Mouse (Mus musculus) midbrain, embryonic 11.5 days (tissue): Measurements from ENCODE around the gene Bik. TPM values are rescaled to one million over a fixed set of nuclear protein-coding genes. Genes with fewer than 3 reads are reported as not detected.

Source experiments
- ATAC-seq: fragments of 200-750 bp; cut with Nextera tagmentation; 2 replicates; pipeline ENCODE4 v1.8.0; 2017; ENCODE audit warnings: moderate TSS enrichment, moderate library complexity; ENCODE audit not compliant: low FRiP score
- DNase-seq: peaks from one replicate; pipeline ENCODE4 v3.0.0; 2015; ENCODE audit warnings: low spot score; ENCODE audit errors: missing footprints
- H3K27ac ChIP-seq: fragments of 300-500 bp; sonication (generic); 2 replicates; pipeline ENCODE4 v1.5.1; 2014; ENCODE audit warnings: low read depth, low read length
- H3K27me3 ChIP-seq: fragments of 300-500 bp; sonication (generic); 2 replicates; pipeline ENCODE4 v1.6.1; 2014; ENCODE audit warnings: mild to moderate bottlenecking, low read length, moderate library complexity, mixed read lengths; ENCODE audit not compliant: control insufficient read depth, insufficient read depth
- H3K36me3 ChIP-seq: fragments of 300-500 bp; sonication (generic); 2 replicates; pipeline ENCODE4 v1.6.1; 2014; ENCODE audit warnings: mild to moderate bottlenecking, low read length, moderate library complexity, mixed read lengths; ENCODE audit not compliant: control insufficient read depth, insufficient read depth
- H3K4me1 ChIP-seq: fragments of 300-500 bp; sonication (generic); 2 replicates; pipeline ENCODE4 v1.6.1; 2014; ENCODE audit warnings: low read length; ENCODE audit not compliant: control insufficient read depth, insufficient read depth
- H3K4me2 ChIP-seq: fragments of 300-500 bp; sonication (generic); 2 replicates; pipeline ENCODE4 v1.6.1; 2014; ENCODE audit warnings: mild to moderate bottlenecking, moderate library complexity
- H3K4me3 ChIP-seq: fragments of 300-500 bp; sonication (generic); 2 replicates; pipeline ENCODE4 v1.5.1; 2014; ENCODE audit warnings: low read depth, low read length
- H3K9ac ChIP-seq: fragments of 300-500 bp; sonication (generic); 2 replicates; pipeline ENCODE4 v1.6.1; 2014; ENCODE audit warnings: low read length
- H3K9me3 ChIP-seq: fragments of 300-500 bp; sonication (generic); 2 replicates; pipeline ENCODE4 v1.6.1; 2016; ENCODE audit warnings: low read length; ENCODE audit not compliant: control insufficient read depth
- WGBS: fragments of 180-500 bp; shearing (Covaris S2); extraction: QIAGEN DNeasy Blood & Tissue Kit; methylation state at CpG from one replicate; pipeline ENCODE4 v1.1.7; 2014; 5-methylcytosine and 5-hydroxymethylcytosine counted together
- polyA plus RNA-seq: library from polyadenylated mRNA; unstranded; fragments of >200 nt; fragmentation: Nextera tagmentation; extraction: Ambion mirVana; gene quantifications from 2 replicates; pipeline ENCODE4 v1.2.1, GENCODE M21; 2014

Gene Bik
- polyA plus RNA-seq, 1 experiment from 2014 or later = 2.8 TPM

DNA sequence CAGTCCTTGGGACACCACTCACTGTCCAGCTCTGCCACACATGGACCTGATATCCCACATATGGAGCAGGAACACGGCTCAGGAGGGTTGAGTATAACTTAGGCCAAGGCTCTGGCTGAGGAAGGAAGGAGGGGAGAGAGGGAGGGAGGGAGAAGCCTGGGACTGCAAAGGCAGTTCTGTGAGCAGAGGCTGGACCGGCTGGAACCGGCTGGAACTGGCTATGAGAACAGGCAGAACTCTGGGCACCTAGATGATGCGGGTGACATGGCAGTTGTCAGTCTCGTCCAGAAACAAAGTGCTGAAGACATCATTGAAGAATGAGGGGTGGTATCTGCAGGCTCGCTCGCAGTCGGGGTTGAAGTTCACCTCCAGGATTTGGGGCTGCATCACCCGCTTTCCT lies 50.0 kb downstream of the Bik start:
- no peak overlapping the region for H3K9ac ChIP-seq
- H3K27me3 ChIP-seq = no peaks in the 10 kb centered on the region
- H3K4me1 ChIP-seq = no peaks in the 10 kb centered on the region
- no peak for ATAC-seq
- H3K36me3 ChIP-seq = peaks cover 36% of the 10 kb centered on the region
- WGBS = 94% methylated on average over 9 of the region's 9 CpGs
- no peak for DNase-seq
- no peak overlapping the region for H3K4me2 ChIP-seq
- no peak overlapping the region for H3K4me3 ChIP-seq
- H3K27ac ChIP-seq = no peak overlapping the region
- H3K9me3 ChIP-seq = no peaks in the 10 kb centered on the region

DNA sequence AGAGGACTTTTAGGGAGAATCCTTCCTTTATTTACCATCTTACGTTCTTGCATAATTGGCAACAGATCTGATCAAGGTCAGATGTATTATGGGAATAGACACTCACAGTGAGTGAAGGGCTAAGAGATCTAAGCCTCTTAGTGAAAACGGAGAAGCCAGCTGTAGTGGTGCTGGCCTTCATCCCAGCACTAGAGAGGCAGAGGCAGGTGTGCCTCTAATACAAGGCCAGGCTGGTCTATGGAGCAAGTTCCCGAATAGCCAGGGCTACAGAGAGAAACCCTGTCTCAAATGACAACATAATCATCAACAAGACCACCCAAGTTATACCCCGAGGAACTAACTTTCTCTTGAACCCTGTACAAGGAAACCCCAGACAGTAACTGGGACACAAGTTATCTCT lies 56.3 kb downstream of the Bik start:
- ATAC-seq = no peak
- no peak overlapping the region for H3K9ac ChIP-seq
- peaks cover 50% of the 10 kb centered on the region for H3K36me3 ChIP-seq
- no peak overlapping the region for H3K4me3 ChIP-seq
- no peaks in the 10 kb centered on the region; the same call in 1 of the 2 replicates for H3K9me3 ChIP-seq
- H3K27ac ChIP-seq = no peak overlapping the region
- no peak overlapping the region for H3K4me2 ChIP-seq
- no peaks in the 10 kb centered on the region for H3K27me3 ChIP-seq
- H3K4me1 ChIP-seq = no peaks in the 10 kb centered on the region
- DNase-seq = no peak
- WGBS = 84% methylated on average over 4 of the region's 4 CpGs

DNA sequence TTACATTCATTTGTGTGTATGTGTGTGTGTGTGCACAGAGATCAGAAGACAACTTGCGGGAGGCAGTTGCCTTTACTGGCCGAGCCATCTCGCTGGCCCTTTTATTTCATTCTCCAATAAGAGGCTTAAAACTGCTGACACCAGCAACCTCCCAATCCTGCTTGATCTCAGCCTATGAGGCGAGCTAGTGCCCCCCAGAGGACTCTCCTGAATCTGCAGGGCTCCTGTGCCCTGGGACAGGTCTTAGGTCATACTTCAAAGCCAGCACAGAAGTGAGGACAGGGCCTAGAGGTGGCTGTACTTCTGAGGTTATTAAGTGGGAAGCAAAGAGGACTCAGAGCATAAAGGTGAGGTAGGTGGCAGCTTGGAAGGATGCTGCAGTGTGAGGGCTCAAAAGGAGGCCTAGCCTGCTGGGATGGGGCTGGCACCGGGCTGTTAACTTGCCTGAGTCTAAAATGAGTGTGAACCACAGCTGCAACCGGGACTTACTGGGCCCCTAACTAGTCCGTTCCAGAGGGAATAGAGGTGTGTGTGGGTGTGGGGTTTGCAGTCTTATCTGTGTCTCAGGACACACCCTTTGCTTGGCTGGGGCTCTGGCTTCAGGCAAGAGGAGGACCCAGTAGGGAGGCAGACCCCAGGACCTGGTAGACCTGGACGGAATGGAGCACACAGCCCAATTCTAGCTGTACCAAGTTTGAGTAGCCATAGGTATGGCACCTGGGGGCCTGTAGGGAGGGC lies 56.9 kb downstream of the Bik start:
- WGBS = 67% methylated on average over 8 of the region's 8 CpGs
- Histone ChIP-seq H3K36me3 (peaks cover 48% of the 10 kb centered on the region), H3K9me3 (no peaks in the 10 kb centered on the region; the same call in 1 of the 2 replicates), H3K9ac (no peak overlapping the region), H3K27ac (no peak overlapping the region), H3K4me2 (no peak overlapping the region), H3K4me3 (no peak overlapping the region), H3K4me1 (no peaks in the 10 kb centered on the region), H3K27me3 (no peaks in the 10 kb centered on the region)
- ATAC-seq (no peak), DNase-seq (peak; percentile 92)

DNA sequence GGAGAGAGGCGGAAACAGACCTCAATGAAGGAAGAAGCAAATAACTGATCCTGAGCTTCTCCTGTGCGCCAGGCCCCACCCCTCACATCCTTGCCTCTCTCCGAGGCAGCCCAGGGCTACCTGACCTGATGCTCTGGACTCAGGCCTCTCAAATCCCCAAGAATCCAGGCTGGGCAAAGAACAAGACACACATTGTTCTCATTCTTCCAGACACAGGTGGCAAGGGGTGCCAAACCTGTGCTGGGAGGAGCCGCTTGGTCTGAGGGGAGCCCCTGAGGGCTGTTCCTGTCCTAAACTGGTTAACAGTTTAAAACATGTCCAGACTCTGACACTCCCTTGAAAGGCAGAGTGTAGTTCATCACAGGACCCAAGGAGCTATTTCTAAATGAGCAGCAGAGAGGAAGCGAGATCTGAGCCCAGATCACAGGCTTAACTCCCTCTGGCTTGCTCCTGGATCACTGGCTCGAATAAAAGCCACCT lies 58.1 kb downstream of the Bik start:
- no peak overlapping the region for H3K9ac ChIP-seq
- H3K36me3 ChIP-seq = peaks cover 44% of the 10 kb centered on the region
- H3K4me2 ChIP-seq = no peak overlapping the region
- H3K4me1 ChIP-seq = no peaks in the 10 kb centered on the region
- WGBS = 94% methylated on average over 6 of the region's 6 CpGs
- ATAC-seq = no peak
- DNase-seq = no peak
- no peak overlapping the region for H3K27ac ChIP-seq
- H3K9me3 ChIP-seq = no peaks in the 10 kb centered on the region; the same call in 1 of the 2 replicates
- H3K4me3 ChIP-seq = no peak overlapping the region
- H3K27me3 ChIP-seq = no peaks in the 10 kb centered on the region

DNA sequence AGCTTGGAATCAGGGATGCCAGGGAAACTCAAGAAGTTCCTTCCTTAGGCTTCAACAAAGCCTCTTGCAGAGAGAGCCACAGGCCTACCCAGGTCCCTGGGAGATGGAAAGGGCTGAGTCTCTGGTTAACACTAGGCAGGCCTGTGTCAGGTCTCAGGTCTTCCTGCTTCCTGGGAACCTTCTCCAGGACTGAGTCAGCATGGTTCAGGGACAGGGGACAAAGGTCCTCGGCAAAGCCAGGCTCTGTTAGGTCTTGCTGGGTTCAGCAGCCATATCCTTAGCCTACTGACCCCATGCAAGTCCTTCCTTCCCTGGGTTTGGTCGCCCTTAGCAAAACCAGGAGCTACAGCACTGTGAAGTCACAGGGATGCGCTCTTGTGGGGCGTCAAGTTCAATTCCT lies 64.2 kb downstream of the Bik start:
- Histone ChIP-seq H3K27ac (no peak overlapping the region), H3K9me3 (no peaks in the 10 kb centered on the region; the same call in 1 of the 2 replicates), H3K9ac (no peak overlapping the region), H3K4me2 (no peak overlapping the region), H3K36me3 (peaks cover 14% of the 10 kb centered on the region), H3K4me3 (no peak overlapping the region), H3K27me3 (no peaks in the 10 kb centered on the region), H3K4me1 (peaks cover 14% of the 10 kb centered on the region)
- 91% methylated on average over 4 of the region's 4 CpGs for WGBS
- no peak for DNase-seq
- ATAC-seq = no peak

DNA sequence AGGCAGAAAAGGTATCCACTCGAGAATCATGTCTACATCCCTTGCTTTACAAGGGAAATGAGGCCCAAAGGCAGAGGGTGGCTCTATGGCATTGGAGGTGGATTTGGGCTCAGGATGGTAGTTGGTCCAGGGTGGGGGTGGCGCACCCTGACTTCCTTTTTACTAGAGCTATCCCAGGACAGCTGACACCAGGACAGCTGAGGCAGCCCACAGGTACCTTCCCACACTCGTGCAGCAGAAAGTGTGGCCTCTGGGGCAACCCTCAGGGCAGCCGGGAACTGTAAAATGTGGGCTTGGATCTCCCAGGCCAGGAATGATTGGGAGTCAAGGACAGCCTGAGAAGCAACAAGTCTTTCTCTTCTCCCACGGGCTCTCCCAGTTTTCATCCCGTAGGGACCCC lies 65.1 kb downstream of the Bik start:
- DNase-seq (no peak), ATAC-seq (no peak)
- peaks cover 5% of the 10 kb centered on the region for H3K36me3 ChIP-seq
- H3K4me2 ChIP-seq = no peak overlapping the region
- H3K27me3 ChIP-seq = no peaks in the 10 kb centered on the region
- H3K9me3 ChIP-seq = no peaks in the 10 kb centered on the region; the same call in 1 of the 2 replicates
- H3K4me3 ChIP-seq = no peak overlapping the region
- no peak overlapping the region for H3K9ac ChIP-seq
- 93% methylated on average over 6 of the region's 6 CpGs for WGBS
- H3K4me1 ChIP-seq = peaks cover 14% of the 10 kb centered on the region
- H3K27ac ChIP-seq = no peak overlapping the region

DNA sequence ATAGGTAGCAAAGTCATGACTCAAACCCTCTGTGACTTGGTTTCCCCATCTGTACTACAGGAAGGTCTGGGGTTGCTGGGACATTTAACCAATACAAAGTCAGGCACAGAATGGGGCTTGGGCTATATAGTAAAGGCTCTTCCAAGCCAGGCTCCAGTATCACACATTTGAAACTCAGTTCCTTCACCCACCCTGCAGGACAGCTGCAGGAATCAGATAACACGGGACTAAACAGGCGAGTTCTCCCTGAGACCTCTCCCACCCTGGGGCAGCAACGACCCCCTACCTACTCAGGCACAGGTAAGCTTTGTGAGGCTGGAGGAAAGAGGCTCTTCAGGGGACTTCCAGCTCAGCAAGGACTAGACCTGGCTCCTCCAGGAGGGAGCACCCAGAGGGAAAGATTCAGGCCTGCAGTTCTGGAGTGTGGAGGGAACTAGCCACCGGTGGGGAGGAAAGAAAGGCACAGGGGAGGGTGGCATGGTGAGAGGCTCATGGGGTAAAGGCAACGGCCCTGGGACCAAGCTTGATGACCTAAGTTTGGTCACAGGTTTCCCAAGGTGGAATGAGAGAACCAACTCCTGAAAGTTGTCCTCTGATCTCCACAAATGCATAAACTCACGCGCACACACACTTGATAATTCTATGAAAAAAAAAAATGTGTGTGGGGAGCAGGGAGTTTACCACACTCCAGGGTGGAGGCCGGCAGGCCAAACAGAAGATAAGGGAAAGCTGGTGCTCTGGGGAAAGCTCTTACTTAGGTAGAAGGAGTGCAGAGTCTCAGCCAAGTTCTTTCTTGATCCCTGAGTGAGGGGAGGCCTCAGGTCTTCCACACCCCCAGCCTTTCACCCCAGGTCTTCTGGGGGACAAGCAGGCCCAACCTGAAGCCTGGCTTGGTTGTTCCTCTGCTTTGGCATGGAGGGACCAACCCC lies 65.9 kb downstream of the Bik start:
- H3K36me3 ChIP-seq = no peaks in the 10 kb centered on the region; the same call in 1 of the 2 replicates
- H3K9ac ChIP-seq = 0 out of 2 replicates have a peak overlapping the region, but pooled peaks have one; percentile 14
- ATAC-seq (no peak), DNase-seq (no peak)
- H3K27me3 ChIP-seq = no peaks in the 10 kb centered on the region
- H3K27ac ChIP-seq = no peak overlapping the region
- peaks cover 14% of the 10 kb centered on the region for H3K4me1 ChIP-seq
- WGBS = 83% methylated on average over 8 of the region's 8 CpGs
- H3K9me3 ChIP-seq = no peaks in the 10 kb centered on the region
- H3K4me3 ChIP-seq = no peak overlapping the region
- H3K4me2 ChIP-seq = peak overlapping the region; percentile 85; the same call in 1 of the 2 replicates

DNA sequence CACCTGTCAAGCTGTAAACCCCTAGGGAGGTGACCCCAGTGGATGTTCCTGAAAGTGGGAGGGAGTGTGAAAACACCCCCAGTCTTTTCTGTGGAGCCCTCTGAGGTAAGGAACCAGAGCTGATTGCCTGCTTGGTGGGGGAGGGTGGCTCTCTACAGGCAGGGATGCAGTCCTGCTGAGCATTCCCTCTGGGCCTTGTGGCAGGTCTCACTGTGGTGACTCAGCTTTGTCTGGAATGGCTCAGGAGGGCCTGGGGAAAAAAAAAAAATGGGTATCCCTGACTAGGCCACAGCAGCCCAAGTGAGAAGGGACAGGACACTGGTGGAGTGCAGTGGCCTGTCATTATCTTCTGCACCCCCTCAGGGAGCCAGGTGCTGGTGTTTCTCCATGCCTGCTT lies 66.5 kb downstream of the Bik start:
- peak overlapping the region; percentile 85 for H3K4me2 ChIP-seq
- no peaks in the 10 kb centered on the region for H3K9me3 ChIP-seq
- peaks cover 14% of the 10 kb centered on the region for H3K4me1 ChIP-seq
- H3K27me3 ChIP-seq = no peaks in the 10 kb centered on the region
- no peak overlapping the region for H3K4me3 ChIP-seq
- ATAC-seq (no peak), DNase-seq (no peak)
- H3K9ac ChIP-seq = peak overlapping the region; percentile 79; the same call in 1 of the 2 replicates
- no peaks in the 10 kb centered on the region for H3K36me3 ChIP-seq
- H3K27ac ChIP-seq = no peak overlapping the region
